Mouse (Mus musculus) spleen, adult 2 months (tissue): Measurements from ENCODE around the gene Pds5a.

Experiments
- CTCF ChIP-seq: fragments of 200-500 bp; IDR thresholded peaks from 2 replicates; pipeline ENCODE4 v1.5.1; 2011; ENCODE audit warnings: mild to moderate bottlenecking, inconsistent platforms; ENCODE audit not compliant: insufficient read depth, insufficient read length, insufficient replicate concordance; ENCODE audit errors: extremely low read depth
- POLR2A ChIP-seq: fragments of 200-500 bp; IDR thresholded peaks from 2 replicates; pipeline ENCODE4 v1.6.1; 2011; ENCODE audit warnings: low read depth, low read length, inconsistent platforms

GRCm38 (mm10) chr5:65706979-65707378 is 8.9 kb upstream of the Pds5a start:
- no peak for TF ChIP-seq CTCF
- TF ChIP-seq POLR2A: no peak
